Mouse (Mus musculus): ENCODE results near the gene Krba1.

Gene Krba1

DNA sequence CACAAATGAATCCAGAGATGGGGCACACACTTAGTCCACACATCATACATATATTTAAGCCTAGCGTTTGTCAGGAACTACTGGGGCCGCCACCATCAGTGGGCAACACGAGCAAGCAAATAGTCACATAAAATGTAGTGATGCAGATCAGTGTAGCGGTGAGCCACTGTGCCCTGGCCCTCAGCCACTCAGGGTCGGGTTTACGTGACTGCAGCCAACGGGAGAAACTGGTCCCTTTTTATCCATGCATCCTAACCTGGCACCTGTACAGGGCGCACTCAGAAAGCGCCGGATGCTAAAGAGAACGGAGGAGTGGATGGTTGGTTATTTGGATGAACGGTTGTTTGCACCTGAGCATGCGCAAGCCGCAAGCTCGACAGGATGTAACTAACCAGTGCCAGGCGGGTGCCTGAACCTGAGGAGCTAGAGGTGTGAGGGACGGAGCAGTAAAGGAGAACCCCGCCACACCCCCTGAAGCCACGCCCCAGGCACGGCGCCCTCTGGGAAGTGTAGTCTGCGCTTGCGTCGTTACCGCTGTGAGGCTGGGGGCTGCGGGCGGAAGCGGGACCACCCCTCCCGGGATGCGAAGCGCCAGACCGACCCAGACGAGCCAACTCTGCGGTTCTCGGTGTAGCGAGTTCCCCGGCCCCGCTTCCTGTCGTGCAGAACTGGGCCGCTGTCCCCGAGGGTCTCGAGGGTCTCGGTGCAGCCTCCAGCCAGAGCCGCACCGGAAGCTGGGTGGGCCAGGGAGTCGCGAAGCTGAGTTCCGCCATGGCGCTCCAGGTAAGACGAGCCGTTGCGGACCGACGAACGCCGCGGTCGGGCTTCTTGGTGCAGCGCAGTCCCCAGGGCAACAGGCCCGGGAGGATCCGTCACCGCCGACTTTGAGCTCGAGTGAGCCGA, at the start of gene Krba1:
TSS of gene Krba1 (plus strand) at position 482 of the 903 bp plus-strand sequence.
- DNase-seq (ENCODE audit: extremely low spot score): peak; percentile 91

DNA sequence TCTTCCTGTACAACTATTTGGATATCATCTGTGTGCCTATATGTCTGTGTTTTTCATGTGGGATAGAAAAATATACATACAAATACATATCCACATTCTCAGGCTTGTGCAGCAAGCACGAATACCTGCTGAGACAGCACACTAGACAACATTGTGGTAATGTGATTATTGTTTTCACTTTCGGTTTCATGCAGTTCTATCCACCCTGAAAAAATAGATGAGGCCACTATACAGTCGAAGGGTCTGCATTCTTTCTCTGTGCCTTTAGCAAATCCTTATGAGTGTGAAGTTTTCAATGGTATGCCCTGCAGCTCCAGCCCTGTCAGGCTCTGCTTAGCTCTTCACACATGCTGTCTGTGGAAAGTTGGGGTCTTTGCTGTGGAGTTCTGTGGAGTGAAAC, 36.5 kb upstream of the Krba1 start:
- no peak for DNase-seq (ENCODE audit: extremely low spot score)

DNA sequence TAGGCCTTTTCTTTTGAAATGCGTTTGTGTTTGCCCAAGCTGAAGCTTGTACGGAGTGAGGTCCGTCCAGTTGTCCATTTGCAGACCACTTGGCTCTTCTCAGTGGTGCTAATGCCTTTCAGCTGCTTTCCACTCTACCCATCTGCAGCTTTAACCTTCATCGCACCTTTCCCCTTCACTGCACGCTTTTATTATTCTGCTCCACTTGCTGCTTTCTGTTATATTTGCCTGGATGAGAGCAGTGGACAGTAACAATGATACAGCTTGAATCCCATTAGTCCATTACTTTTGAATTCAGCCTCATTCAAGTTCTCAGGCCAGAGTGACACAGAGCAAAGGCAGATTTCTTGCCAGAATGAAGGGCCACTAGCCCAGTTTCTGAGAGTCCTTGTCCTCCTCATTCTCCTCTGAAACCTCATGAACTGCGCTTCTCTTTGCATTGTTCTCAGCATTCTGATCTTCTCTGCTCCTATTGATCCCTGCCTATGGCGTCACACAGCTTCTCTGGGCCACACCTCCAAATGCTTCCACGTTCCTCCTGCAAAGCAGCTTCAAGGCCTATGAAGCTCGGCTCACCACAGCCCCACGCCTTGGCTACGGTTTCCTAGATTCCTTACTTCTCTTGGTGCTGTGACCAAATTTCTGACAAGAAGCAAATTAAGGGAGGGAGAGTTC, 28.9 kb upstream of the Krba1 start:
- peak; percentile 23 for DNase-seq (ENCODE audit: extremely low spot score)

DNA sequence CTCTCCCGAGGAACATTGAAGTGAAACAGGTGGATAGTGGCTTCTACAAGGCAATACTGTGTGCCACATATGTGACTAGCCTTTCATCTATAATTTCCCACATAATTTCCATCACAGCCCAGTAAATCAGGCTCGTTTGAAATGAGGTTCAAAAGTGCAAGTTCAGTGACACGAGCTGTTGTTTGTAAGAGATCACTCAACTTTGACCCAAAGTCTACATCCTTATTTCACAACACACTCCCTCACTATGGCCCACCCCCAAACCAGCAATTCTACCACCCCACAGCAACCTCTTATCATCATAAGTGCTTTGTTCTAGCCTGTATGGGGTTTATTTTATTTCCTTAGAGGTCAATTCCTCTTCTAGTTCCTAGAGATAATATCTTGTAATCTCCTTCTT, 7.2 kb upstream of the Krba1 start:
- no peak for DNase-seq (ENCODE audit: extremely low spot score)

DNA sequence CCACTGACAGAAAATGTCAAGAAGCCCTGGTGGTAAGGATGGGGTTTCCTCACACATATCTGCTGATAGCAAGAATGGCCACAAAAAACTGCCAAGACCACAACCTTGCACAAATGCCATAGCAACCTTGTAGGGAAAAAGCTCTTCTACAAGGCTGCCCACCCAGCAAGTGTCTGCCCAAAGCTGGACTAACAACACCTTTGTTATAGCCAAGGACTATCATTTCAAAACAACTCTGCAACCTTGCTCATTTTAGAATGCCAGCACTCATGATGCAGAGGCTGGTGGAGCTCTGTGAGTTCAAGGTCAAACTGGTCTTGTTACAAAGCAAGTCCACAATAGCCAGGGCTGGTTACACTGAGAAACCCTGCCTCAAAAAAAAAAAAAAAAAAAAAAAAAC, 1.6 kb upstream of the Krba1 start:
- DNase-seq (ENCODE audit: extremely low spot score): no peak

DNA sequence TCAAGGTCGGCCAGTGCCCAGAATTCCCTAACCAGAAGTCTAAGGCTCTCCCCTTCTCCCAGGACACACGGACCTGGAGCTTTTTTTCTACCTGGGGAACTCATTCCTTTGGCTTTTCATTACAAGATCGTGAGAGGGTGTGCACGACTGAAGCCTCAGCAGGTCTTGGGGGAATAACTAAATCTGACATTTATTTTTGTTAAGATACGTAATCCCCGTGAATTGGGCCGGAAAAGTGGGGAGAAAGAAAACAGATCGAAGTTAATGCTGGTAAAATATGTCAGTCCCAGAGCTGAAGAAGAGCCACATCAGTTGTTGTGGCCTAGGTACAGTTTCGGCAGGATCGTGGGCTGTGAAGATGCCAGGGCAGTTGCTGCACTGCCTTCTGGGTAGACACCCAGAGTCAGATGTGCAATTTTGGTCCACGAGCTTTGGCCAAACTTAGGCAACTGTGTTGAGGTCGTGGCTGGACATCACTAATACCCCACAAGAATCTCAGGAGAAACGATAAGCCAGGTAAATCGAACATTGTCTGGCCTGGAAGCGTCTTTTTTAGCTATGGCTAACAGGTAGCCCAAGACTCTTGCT, 716 bp downstream of the Krba1 start:
- DNase-seq (ENCODE audit: extremely low spot score): no peak

DNA sequence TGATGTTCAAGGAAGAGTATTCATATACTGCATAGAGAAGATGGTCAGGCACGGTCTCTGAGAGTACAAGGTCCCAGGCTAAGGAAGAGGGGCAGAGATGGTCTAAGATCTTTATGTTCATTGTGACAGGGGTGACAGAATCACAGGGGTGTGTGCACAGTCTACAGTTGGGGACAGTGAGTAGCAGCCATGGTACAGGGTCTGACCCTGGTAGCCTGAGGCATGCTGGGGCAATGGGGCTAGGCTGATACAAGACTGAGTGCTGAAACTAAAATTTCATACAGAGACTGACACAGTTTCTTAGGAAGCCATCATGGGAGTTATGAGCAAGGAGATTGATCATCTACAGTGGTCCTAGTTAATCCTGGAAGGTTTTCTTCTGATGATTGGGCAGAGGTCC, 1.3 kb downstream of the Krba1 start:
- DNase-seq (ENCODE audit: extremely low spot score): no peak

DNA sequence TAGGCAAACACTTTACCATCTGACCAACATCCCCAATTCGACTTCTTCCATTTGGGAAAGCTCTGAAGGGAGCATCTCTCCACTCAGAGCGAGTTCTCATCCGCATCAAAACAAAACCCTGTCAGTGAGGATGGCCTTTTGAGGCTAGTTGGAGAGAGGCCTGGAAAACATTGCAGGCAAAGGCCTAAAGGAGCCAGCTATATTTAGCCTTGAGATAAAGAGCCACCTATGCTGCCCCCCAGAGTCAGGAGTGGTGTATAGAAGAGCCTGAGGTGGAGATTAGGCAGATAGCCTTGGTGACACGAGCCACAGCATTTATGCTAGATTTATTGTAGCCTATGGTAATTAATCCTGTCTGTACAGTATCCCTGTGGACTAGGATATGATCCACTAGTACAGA, 1.9 kb downstream of the Krba1 start:
- DNase-seq (ENCODE audit: extremely low spot score): no peak

DNA sequence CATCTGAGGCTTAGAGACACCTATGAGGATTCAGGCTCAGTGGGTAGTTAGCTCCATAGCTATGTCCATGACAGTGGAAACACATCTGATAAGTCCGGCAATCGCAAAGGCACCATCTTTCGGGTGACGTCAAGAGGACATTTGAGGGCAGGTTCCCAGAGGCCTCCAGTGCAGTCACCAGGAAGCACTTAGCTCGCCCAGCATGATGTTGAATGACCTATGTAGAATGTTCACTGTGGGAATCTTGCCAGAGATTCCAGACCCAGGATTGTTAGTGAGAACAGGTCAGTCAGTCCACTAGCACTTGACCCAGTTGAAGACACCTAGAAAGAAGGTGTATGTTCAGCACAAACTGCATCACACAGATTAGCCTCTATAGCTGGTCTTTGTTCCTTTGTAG, 4.5 kb downstream of the Krba1 start:
- DNase-seq (ENCODE audit: extremely low spot score): no peak

DNA sequence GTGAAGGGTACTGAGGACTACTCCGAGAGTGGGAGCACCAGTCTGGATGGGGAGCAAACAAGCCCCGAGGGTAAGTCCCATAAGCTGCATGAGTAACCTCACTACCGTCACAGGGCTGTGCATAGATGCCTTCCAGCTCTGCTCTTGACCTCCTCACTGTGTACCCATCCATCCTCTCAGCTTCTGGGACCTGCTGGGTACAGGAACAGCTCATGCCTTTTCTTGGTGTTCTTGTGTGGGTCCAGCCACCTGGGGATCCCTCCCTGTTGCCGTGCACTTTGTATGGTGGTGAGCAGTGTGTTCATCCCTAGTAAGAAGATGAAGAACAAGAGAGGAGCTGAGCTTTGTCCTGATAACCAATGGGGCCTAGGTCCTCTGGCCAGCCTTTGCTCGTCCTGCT, 8.7 kb downstream of the Krba1 start:
- no peak for DNase-seq (ENCODE audit: extremely low spot score)

DNA sequence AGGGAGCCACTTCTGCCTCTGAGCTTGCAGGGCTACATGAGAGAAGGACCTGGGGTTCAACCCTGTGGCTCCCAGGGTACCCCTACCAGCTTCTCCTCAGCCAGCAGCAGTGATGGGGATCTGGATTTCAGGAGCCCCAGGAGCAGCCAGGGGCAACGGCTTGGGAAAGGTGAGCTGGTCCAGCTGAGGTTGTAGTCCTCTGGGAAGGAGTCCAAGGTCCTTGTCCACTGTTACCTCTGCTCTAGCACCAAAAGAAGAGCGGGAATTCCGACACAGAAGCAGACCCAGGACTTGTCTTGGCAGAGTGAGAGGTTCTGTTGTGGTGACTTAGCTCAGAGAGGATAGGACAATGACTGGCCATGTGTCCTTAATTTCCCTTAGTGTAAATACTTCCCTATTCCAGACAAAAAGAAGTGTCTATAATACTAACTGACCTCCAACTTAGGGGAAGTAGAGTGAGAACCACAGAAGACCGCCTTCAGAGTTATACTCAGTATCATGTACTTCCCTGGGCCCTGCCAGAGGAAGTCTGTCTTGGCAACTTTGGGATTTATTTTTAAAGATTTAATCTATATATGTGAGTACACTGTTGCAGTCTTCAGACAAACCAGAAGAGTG, 14.4 kb downstream of the Krba1 start:
- DNase-seq (ENCODE audit: extremely low spot score): no peak

DNA sequence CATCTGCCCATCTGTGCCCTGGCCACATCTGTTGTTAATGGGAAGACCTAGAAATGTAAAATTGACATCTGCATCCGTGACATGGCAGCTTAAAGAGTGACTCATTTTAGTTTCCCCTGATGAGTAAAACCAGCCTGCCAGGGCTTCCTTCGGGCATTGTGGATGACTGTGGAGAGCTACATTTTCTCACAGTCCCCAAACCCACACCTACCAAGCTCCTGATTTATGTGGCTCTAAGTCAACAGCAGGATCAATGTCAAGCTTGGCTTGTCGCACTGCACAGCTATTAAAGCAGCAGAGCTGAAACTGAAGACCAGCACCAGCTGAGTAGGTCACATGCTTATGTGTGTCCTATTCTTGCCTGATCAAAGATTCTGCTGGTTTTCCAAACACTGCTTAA, 15.2 kb downstream of the Krba1 start:
- no peak for DNase-seq (ENCODE audit: extremely low spot score)

DNA sequence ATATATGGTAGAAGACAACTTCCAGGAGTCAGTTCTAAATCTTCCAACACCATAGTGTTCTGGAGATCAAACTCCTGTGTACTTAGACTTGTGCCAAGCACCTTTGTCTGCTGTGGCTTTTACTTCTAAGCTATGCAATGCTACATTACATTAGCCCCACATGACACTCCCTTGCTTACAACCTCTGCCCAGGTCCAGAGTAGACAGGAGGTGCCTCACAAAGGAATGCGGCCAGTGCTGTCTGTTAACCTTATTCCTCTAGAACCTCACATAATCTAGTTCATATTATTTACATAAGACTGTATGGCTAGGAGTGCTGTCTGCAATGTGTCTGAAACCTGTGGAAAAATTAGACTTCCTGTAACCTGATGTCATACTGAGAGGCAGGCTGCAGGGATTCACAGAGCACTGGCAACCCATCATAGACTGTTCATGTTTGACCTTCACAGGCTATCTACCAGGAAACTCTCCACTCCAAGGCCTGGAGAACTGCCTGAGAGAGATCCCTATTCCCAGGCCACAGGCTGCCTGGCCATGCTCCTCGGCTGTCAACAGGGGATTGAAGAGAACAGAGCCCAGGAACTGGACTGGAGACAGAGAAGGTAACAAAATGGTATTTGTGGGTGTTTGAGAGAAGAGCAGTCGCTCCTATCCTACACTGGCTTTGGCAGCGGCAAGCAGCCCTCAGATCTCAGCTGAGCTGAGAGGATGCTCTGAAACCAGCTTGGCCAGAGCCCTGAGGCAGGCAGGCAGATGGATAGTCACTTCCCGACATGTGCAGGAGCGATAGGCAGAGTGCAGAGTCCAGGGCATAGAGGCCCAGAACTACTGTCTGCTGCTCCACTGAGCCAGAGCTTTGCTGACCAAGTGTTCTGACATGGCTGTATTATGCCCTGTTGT, 16.1 kb downstream of the Krba1 start:
- no peak for DNase-seq (ENCODE audit: extremely low spot score)

DNA sequence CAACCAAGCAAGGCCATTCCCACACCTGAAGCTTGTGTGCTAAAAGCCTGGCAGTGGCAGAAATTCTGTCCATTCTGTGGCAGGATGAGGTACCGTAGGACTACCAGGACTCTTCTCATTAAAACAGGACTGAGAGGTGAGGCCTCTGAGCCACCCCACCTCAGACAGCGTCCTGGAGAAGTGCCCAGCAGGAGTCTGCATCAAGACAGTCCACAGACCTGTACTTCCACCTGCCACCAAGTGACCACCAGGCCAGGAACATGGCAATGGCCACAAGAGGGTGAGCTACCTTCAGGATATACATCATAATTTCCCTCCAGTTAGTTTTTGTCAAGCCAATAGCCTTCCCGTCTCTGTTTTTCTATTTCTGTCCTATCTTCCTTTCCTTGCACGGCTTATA, 16.8 kb downstream of the Krba1 start:
- DNase-seq (ENCODE audit: extremely low spot score): no peak

DNA sequence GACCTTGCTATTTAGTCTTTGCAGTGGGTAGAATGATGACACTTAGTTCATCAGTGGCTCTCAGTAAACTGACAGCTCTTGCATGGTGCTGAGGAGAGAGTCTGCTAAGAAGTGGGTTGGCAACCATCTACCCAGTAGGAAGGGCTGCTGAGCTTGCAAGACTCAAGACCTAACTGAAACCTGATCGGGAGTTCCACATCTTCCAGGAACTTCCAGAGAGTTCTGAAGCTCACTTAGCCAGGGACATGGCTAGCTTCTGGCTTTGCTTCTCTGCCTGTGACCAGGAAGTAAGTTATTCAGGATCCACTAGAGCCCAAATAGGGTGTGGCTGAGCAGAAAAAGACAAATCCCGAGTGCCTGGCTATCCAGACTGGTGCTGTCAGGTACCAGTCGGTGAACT, 17.3 kb downstream of the Krba1 start:
- no peak for DNase-seq (ENCODE audit: extremely low spot score)

DNA sequence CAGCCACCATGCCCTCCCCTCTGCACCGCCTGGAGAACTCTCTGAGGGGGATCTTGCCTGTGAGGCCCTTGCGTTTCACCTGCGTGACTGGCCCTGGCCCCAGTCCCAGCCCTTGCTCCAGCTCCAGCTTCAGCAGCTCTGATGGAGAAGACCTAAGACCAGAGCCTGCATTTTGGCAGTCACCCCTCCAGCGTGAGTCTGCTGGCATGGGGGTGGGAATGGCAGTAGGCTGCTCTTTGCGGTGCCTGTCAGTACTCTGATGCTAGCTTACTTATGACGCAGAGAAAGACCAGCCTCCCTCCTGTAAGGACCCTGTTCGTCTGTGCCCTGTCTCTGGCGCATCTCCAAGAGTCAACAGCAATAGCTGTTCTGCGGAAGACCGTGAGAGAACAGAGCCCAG, 17.7 kb downstream of the Krba1 start:
- DNase-seq (ENCODE audit: extremely low spot score): no peak

DNA sequence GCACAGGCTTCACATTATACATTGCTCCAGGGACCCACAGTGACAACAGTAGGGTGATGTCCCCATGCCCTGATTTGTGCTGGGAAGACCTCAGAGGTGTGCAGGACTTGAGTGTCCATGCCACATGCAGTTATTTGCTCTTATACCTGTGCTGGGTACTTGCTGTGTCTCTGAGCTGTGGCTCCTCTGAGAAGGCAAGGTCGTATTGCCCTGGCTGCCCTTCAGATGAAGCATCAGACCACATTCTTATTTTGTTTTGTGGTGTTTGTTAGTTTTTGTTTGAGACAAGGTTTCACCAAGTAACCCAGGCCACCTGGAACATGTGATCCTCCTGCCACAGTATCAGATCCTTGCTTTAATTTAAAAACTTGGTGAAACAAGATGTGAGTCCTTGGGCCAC, 19.5 kb downstream of the Krba1 start:
- DNase-seq (ENCODE audit: extremely low spot score): no peak

DNA sequence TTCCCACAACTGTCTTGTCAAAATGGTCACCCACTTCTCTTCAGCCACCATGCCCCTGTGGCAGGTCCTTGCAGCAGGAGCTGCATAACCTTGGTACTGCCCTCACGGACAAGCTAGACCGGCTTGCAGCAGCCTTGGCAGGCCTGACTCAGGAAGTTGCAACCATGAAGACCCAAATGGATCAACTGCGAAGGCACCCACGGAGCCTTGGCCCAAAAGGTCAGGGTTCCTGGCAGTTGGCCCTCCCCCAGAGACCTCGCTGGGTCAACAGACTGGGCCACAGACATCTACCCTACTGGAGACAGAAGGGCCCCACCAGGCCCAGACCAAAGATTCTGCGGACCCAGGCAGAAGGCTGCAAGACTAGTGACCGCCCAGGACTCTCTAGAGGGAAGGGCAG, 20.2 kb downstream of the Krba1 start:
- DNase-seq (ENCODE audit: extremely low spot score): no peak

DNA sequence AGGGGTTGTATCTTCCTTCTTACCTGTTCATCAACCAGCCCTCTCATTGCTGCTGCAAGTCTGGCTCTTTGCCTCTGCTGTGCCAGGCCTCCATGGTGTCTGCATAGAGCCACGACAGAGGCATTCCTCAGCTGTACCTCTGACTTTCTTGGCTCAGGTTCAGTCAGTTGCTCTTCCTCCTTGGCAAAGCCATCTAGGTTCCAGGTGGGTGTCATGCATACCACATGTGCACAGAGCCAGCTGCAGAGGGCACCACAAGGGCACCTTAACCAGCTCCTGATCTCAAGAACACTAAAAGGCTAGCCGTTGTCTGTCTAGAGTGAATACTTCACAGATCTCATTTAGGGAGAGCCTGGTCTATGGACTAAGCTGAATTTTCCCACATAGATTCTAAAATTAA, 21.1 kb downstream of the Krba1 start:
- no peak for DNase-seq (ENCODE audit: extremely low spot score)

DNA sequence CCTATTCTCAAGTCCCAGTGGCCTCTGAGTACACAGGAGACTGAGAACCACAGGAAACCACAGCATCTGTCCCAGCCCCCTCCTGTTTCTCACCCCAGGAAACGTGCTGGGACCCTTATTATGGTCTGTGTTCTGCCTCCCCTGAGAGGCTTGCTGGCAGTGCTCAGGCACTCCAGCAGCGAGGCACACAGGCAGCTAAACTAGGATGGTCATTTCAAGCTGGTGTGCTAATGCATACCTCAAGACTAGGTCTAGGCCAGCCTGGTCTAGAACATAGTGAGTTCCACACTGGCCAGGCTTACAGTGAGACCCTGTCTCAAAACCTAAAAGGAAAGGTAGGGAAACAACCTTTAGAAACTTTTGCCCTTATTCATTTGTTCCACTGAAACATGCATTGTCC, 25.3 kb downstream of the Krba1 start:
- no peak for DNase-seq (ENCODE audit: extremely low spot score)

DNA sequence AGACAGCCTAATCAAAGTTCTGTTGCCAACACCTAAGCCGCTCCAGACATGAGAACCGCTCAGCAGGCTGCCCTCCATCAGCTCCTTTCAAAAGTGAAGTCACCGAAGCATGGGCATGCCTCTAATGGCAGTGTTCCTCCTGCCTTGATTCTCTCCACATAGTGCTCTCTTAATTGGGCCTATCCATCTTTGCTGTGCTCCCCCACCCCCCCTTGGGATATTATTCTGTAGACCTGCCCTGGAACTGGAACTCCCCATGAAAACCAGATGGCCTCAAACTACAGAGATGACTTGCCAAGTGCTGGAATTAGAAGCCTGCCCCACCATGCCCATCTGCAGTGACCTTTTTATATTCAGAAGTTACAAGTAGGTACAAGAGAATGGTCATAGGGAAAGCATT, 27.9 kb downstream of the Krba1 start:
- no peak for DNase-seq (ENCODE audit: extremely low spot score)

DNA sequence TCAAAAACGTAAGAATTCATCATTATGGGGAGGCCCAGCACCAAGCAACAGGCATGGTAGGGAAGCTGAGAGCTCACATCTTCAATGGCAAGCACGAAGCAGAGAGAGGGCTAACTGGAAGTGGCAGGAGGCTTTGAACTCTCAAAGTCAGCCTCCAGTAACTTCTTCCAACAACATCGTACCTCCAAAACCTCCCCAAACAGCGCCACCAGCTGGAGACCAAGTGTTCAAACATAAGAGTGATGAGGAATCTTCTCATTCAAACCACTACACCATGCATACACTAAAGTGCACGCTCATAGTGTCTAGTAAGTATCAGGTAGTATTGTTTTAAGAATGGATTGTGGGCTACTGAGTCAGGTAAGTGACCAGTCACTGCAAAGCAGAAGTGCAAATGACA, 28.7 kb downstream of the Krba1 start:
- DNase-seq (ENCODE audit: extremely low spot score): no peak

Data from embryo, embryonic 9.5 days (tissue).